Mouse (Mus musculus): ENCODE data around the gene Zfp541. TPM values are rescaled to one million over a fixed set of nuclear protein-coding genes. Genes with fewer than 3 reads are reported as not detected.
A peak's percentile ranks its signal among the peaks of the same experiment; 100 is the strongest.

Zfp541 gene
- total and polyA plus RNA-seq, 3 experiments = 0.01 TPM; not detected in 2

DNA sequence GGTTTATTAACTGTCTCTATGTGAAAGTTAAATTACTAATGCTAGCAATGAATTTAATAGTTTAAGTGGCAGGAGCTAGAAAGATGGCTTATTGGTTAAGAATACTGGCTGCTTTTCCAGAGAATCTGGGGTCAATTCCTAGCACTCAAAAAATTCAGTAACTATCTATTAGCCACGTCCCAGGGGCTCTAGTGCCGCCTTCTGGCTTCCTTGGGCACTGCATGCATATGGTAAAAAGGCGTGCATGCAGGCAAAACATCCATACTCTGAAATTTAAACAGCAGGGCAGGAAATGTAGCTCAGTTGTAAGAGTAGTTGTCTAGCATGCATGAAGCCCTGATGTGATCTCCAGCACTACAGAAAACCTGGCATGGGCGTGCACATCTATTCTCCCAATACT is 1.9 kb downstream of the Zfp541 start:
- Histone ChIP-seq H3K27ac (ENCODE audit: control insufficient read depth, low read depth, low read length) (no peak overlapping the region), H3K27me3 (ENCODE audit: control insufficient read depth in 1 of 2, insufficient read depth in 2 of 2, low read length in 2 of 2) (peaks cover 0 to 8% of the 10 kb centered on the region in 2 experiments; a peak in 3 of 4 replicates), H3K9ac (ENCODE audit: control insufficient read depth, low read depth, low read length, poor library complexity, severe bottlenecking) (no peak overlapping the region), H3K4me3 (ENCODE audit: control insufficient read depth in 1 of 2, insufficient read depth in 1 of 2, low read depth in 2 of 2, low read length in 2 of 2) (no peak overlapping the region), H3K79me2 (ENCODE audit: control insufficient read depth, insufficient read depth, low read length, poor library complexity) (no peaks in the 10 kb centered on the region), H3K36me3 (ENCODE audit: control insufficient read depth in 1 of 2, insufficient read depth in 2 of 2, low read length in 2 of 2) (no peaks in the 10 kb centered on the region), H3K9me3 (replicated peaks; ENCODE audit: insufficient read depth, low read length) (no peaks in the 10 kb centered on the region), H3K4me1 (ENCODE audit: control insufficient read depth in 1 of 2, insufficient read depth in 2 of 2, low read length in 2 of 2) (no peaks in the 10 kb centered on the region)
- peak; percentile 61 for DNase-seq (ENCODE audit: low read depth, low spot score)
- no peak for TF ChIP-seq MAFK (IDR thresholded peaks at IDR 0.05; ENCODE audit: borderline replicate concordance, low read depth, low read length)
- TF ChIP-seq JUND (IDR thresholded peaks at IDR 0.05; ENCODE audit: low read depth, low read length) = no peak
- no peak for TF ChIP-seq GATA1 (IDR thresholded peaks at IDR 0.05; ENCODE audit: low read depth, low read length)
- TF ChIP-seq NELFE (IDR thresholded peaks at IDR 0.05; ENCODE audit: low read depth, low read length) = no peak
- no peak for TF ChIP-seq ETS1 (IDR thresholded peaks at IDR 0.05; ENCODE audit: low read depth, low read length)
- TF ChIP-seq GABPA (IDR thresholded peaks at IDR 0.05; ENCODE audit: low read depth, low read length) = no peak
- peak; percentile 70 for TF ChIP-seq ZC3H11A (IDR thresholded peaks at IDR 0.05; ENCODE audit: low read depth, low read length)
- no peak for TF ChIP-seq MXI1 (IDR thresholded peaks at IDR 0.05; ENCODE audit: low read depth, low read length)
- peak; percentile 88 for TF ChIP-seq SMC3 (IDR thresholded peaks at IDR 0.05; ENCODE audit: low read depth, low read length)
- no peak for TF ChIP-seq USF2 (IDR thresholded peaks at IDR 0.05; ENCODE audit: borderline replicate concordance in 1 of 2, insufficient read depth in 1 of 2, low read depth in 1 of 2, low read length in 2 of 2)
- peak; percentile 83 for TF ChIP-seq RAD21 (IDR thresholded peaks at IDR 0.05; ENCODE audit: low read depth, low read length)
- TF ChIP-seq EP300 (IDR thresholded peaks at IDR 0.05; ENCODE audit: low read depth in 1 of 2, low read length in 2 of 2) = no peak
- TF ChIP-seq POLR2AphosphoS5 (IDR thresholded peaks at IDR 0.05; ENCODE audit: borderline replicate concordance, low read depth, low read length) = no peak
- TF ChIP-seq MYB (IDR thresholded peaks at IDR 0.05; ENCODE audit: low read depth, low read length) = no peak
- TF ChIP-seq TBP (IDR thresholded peaks at IDR 0.05; ENCODE audit: low read depth, low read length) = no peak
- TF ChIP-seq CHD1 (IDR thresholded peaks at IDR 0.05; ENCODE audit: low read depth, low read length) = no peak
- TF ChIP-seq MAX (IDR thresholded peaks at IDR 0.05; ENCODE audit: low read length) = no peak
- no peak for TF ChIP-seq NRF1 (IDR thresholded peaks at IDR 0.05; ENCODE audit: insufficient read depth, low read depth, low read length, poor library complexity, severe bottlenecking)
- no peak for TF ChIP-seq MYC (IDR thresholded peaks at IDR 0.05; ENCODE audit: low read depth, low read length)
- no peak for TF ChIP-seq KAT2A (conservative IDR thresholded peaks at IDR 0.05; ENCODE audit: low read depth, low read length)
- no peak for TF ChIP-seq ZKSCAN1 (IDR thresholded peaks at IDR 0.05; ENCODE audit: low read depth, low read length)
- 0 out of 2 replicates have a peak, but pooled peaks have one; percentile 4 for TF ChIP-seq ZNF384 (IDR thresholded peaks at IDR 0.05; ENCODE audit: low read depth, low read length)
- TF ChIP-seq MEF2A (IDR thresholded peaks at IDR 0.05; ENCODE audit: extremely low read depth, insufficient replicate concordance, low read depth, low read length, poor library complexity, severe bottlenecking) = no peak
- no peak for TF ChIP-seq MAZ (IDR thresholded peaks at IDR 0.05; ENCODE audit: low read depth, low read length)
- no peak for TF ChIP-seq TAL1 (IDR thresholded peaks at IDR 0.05; ENCODE audit: low read length)
- TF ChIP-seq CTCF (IDR thresholded peaks at IDR 0.05 in 2 of 3, conservative IDR thresholded peaks at IDR 0.05 in 1 of 3; ENCODE audit: control insufficient read depth in 1 of 3, insufficient read depth in 1 of 3, low read depth in 2 of 3, low read length in 3 of 3, poor library complexity in 1 of 3, severe bottlenecking in 1 of 3) = peak; percentile 81 to 90 (median 82)
- TF ChIP-seq E2F4 (IDR thresholded peaks at IDR 0.05; ENCODE audit: borderline replicate concordance, low read depth, low read length) = no peak
- TF ChIP-seq TCF12 (IDR thresholded peaks at IDR 0.05; ENCODE audit: low read depth, low read length) = no peak
- no peak for TF ChIP-seq ELF1 (IDR thresholded peaks at IDR 0.05; ENCODE audit: low read depth, low read length)
- TF ChIP-seq SIN3A (IDR thresholded peaks at IDR 0.05; ENCODE audit: low read length) = no peak
- no peak for TF ChIP-seq UBTF (IDR thresholded peaks at IDR 0.05; ENCODE audit: borderline replicate concordance, insufficient read depth, low read depth, low read length)
- no peak for TF ChIP-seq HCFC1 (IDR thresholded peaks at IDR 0.05; ENCODE audit: low read depth, low read length)
- TF ChIP-seq POLR2AphosphoS2 (IDR thresholded peaks at IDR 0.05; ENCODE audit: low read length) = no peak
- TF ChIP-seq USF1 (IDR thresholded peaks at IDR 0.05; ENCODE audit: low read depth, low read length) = no peak
- TF ChIP-seq CHD2 (IDR thresholded peaks at IDR 0.05; ENCODE audit: low read length) = no peak
- no peak for TF ChIP-seq ZMIZ1 (IDR thresholded peaks at IDR 0.05; ENCODE audit: low read depth, low read length)
- no peak for TF ChIP-seq POLR2A (IDR thresholded peaks at IDR 0.05; ENCODE audit: control insufficient read depth in 1 of 2, insufficient read depth in 1 of 2, low read depth in 1 of 2, low read length in 2 of 2, poor library complexity in 1 of 2)
- TF ChIP-seq BHLHE40 (IDR thresholded peaks at IDR 0.05; ENCODE audit: borderline replicate concordance, low read depth, low read length) = no peak
- no peak for TF ChIP-seq RCOR1 (IDR thresholded peaks at IDR 0.05; ENCODE audit: low read depth, low read length)
